Mouse (Mus musculus) ES-E14 (cell line): ENCODE measurements around the gene Stat2.

Experiments used
- HCFC1 ChIP-seq: IDR thresholded peaks from 2 replicates; pipeline ENCODE4 v1.6.1; 2012; ENCODE audit warnings: low read length, inconsistent platforms, borderline replicate concordance; ENCODE audit not compliant: insufficient read depth
- ZC3H11A ChIP-seq: IDR thresholded peaks from 2 replicates; pipeline ENCODE4 v1.6.1; 2012; ENCODE audit warnings: low read depth, mild to moderate bottlenecking, inconsistent platforms, low read length, borderline replicate concordance

- no peak for TF ChIP-seq HCFC1
- no peak for TF ChIP-seq ZC3H11A
Observed at GRCm38 (mm10) chr10:128262300-128262699, 8.1 kb upstream of the Stat2 start.
